Mouse (Mus musculus): ENCODE results near the gene Magee1.
"Not testable (repeated sequence)": the region's sequence is repeated elsewhere in the genome, so short reads cannot be mapped to it uniquely, and the experiment has no call there.

DNA sequence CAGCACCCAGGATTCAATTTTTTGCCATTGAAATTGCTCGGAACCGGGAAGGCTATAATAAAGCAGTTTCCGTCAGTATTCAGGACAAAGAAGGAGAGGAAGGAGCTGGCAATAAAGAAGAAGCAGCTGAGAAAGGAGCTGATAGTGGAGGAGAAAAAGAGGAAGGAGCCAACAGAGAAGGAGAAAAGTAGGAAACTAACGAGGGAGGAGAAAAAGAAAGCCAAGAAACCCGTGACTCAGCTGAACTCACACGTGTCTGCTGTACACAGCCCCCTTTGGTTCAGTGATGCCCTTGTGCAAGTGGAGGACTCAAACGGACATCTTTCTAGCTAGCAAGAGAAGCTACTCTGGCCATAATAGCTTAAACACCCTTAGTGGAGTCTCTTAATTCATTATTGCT lies 37.2 kb upstream of the Magee1 start:
- not testable (repeated sequence) for TF ChIP-seq CTCF, EP300 (IDR thresholded peaks at IDR 0.05; ENCODE audit: low read depth)
